Mouse (Mus musculus): ENCODE measurements at regions not wholly inside any gene's neighbourhood (a gene's known extent, or its start where the extent isn't known, plus 50 kb on each side); places are given as distances from the start of the nearest gene placed in this dataset.
A peak's percentile ranks its signal among the peaks of the same experiment; 100 is the strongest.

GRCm38 (mm10) chr3:130887540-130888312, 157.5 kb upstream of the Rpl34 start:
- Histone ChIP-seq H3K9me3 (replicated peaks; ENCODE audit: control insufficient read depth, low read length) (no peaks in the 10 kb centered on the region), H3K27ac (replicated peaks; ENCODE audit: low read depth, low read length) (no peak overlapping the region), H3K27me3 (ENCODE audit: control insufficient read depth, insufficient read depth, low read length) (no peaks in the 10 kb centered on the region), H3K4me1 (ENCODE audit: control insufficient read depth, insufficient read depth, low read length) (no peaks in the 10 kb centered on the region), H3K9ac (replicated peaks; ENCODE audit: low read length) (no peak overlapping the region), H3K36me3 (replicated peaks; ENCODE audit: control insufficient read depth, insufficient read depth, low read depth, low read length) (no peaks in the 10 kb centered on the region), H3K4me2 (ENCODE audit: low read depth, low read length) (no peak overlapping the region), H3K4me3 (ENCODE audit: low read depth, low read length) (no peak overlapping the region)
- ATAC-seq (replicated peaks; ENCODE audit: insufficient number of reproducible peaks, low FRiP score, low TSS enrichment, low read depth) (no peak), DNase-seq (ENCODE audit: low spot score) (peak; percentile 51)
- 60% methylated on average over 3 of the region's 3 CpGs for WGBS

DNA sequence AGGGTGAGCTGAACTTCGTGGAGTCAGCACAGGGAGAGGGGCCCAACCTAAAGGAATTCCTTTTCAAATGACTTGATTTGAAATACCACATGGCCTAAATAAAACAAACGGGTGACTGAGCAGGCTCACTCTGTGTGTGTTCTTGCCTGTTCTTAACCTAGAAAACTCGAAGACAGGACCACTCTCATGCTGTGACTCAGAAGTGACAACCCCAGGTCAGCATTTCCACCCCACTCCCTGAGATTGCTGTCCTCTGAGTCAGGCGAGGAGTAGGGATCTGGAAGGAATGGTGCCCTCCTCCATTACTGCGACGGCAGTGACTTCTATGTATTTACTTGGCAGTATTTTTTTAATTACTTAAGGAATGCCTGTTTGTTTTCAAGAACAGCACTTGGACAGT, 155.8 kb upstream of the Rpl34 start:
- H3K4me1 ChIP-seq (ENCODE audit: control insufficient read depth, insufficient read depth, low read length): no peaks in the 10 kb centered on the region
- no peak overlapping the region for H3K27ac ChIP-seq (replicated peaks; ENCODE audit: low read depth, low read length)
- no peaks in the 10 kb centered on the region for H3K9me3 ChIP-seq (replicated peaks; ENCODE audit: control insufficient read depth, low read length)
- no peak overlapping the region for H3K4me3 ChIP-seq (ENCODE audit: low read depth, low read length)
- H3K36me3 ChIP-seq (replicated peaks; ENCODE audit: control insufficient read depth, insufficient read depth, low read depth, low read length): no peaks in the 10 kb centered on the region
- 46% methylated on average over 6 of the region's 6 CpGs for WGBS
- no peak overlapping the region for H3K9ac ChIP-seq (replicated peaks; ENCODE audit: low read length)
- no peaks in the 10 kb centered on the region for H3K27me3 ChIP-seq (ENCODE audit: control insufficient read depth, insufficient read depth, low read length)
- no peak overlapping the region for H3K4me2 ChIP-seq (ENCODE audit: low read depth, low read length)
- DNase-seq (ENCODE audit: low spot score) (no peak), ATAC-seq (replicated peaks; ENCODE audit: insufficient number of reproducible peaks, low FRiP score, low TSS enrichment, low read depth) (no peak)

DNA sequence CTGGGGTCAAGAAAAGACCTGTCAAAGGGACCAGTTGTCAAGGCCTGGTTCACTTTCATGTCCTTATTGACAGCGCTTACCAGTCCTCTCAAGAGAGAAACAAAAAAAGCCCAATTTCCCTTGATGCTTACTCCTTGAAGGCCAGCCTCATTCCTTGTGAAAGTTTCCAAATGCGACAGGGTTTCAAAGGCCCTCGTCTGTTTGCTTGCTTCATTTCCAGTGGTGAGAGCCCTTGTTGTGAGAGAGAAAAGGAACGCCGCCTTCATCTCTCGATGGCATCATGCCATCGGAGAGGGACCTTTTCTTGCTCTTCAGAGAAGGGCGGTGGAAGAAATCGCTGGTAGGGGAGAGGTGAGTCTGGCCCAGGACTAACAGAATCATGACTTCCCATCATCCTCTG, 154.2 kb upstream of the Rpl34 start:
- no peak overlapping the region for H3K4me3 ChIP-seq (ENCODE audit: low read depth, low read length)
- no peak overlapping the region for H3K27ac ChIP-seq (replicated peaks; ENCODE audit: low read depth, low read length)
- no peaks in the 10 kb centered on the region for H3K27me3 ChIP-seq (ENCODE audit: control insufficient read depth, insufficient read depth, low read length)
- DNase-seq (ENCODE audit: low spot score): no peak
- H3K9me3 ChIP-seq (replicated peaks; ENCODE audit: control insufficient read depth, low read length): no peaks in the 10 kb centered on the region
- no peaks in the 10 kb centered on the region for H3K36me3 ChIP-seq (replicated peaks; ENCODE audit: control insufficient read depth, insufficient read depth, low read depth, low read length)
- no peaks in the 10 kb centered on the region for H3K4me1 ChIP-seq (ENCODE audit: control insufficient read depth, insufficient read depth, low read length)
- WGBS: 91% methylated on average over 9 of the region's 9 CpGs
- H3K4me2 ChIP-seq (ENCODE audit: low read depth, low read length): no peak overlapping the region
- no peak for ATAC-seq (replicated peaks; ENCODE audit: insufficient number of reproducible peaks, low FRiP score, low TSS enrichment, low read depth)
- no peak overlapping the region for H3K9ac ChIP-seq (replicated peaks; ENCODE audit: low read length)

DNA sequence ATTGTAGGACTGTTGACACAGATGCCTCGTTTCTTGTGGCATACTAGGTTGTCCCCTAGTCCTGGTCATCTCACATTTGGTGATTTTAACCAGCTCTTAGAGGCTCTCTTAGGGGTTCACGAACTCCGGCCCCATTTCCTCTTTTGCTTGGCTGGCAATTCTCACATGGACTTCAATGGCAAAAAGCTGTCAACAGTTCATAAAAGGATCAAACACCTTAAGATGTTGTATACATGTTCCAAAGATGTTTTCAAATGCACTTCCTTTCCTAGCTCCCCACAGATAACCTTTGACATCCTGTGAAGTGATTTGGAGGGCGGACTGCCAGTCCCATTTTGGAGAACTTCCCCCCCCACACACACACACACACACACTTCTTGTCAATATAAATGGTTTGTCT, 153.7 kb upstream of the Rpl34 start:
- no peak overlapping the region for H3K27ac ChIP-seq (replicated peaks; ENCODE audit: low read depth, low read length)
- WGBS: 83% methylated on average over 4 of the region's 4 CpGs
- H3K4me3 ChIP-seq (ENCODE audit: low read depth, low read length): no peak overlapping the region
- no peak overlapping the region for H3K9ac ChIP-seq (replicated peaks; ENCODE audit: low read length)
- DNase-seq (ENCODE audit: low spot score): no peak
- no peaks in the 10 kb centered on the region for H3K4me1 ChIP-seq (ENCODE audit: control insufficient read depth, insufficient read depth, low read length)
- H3K27me3 ChIP-seq (ENCODE audit: control insufficient read depth, insufficient read depth, low read length): no peaks in the 10 kb centered on the region
- no peaks in the 10 kb centered on the region for H3K36me3 ChIP-seq (replicated peaks; ENCODE audit: control insufficient read depth, insufficient read depth, low read depth, low read length)
- ATAC-seq (replicated peaks; ENCODE audit: insufficient number of reproducible peaks, low FRiP score, low TSS enrichment, low read depth): no peak
- no peaks in the 10 kb centered on the region for H3K9me3 ChIP-seq (replicated peaks; ENCODE audit: control insufficient read depth, low read length)
- no peak overlapping the region for H3K4me2 ChIP-seq (ENCODE audit: low read depth, low read length)

GRCm38 (mm10) chr3:130883319-130883718, 153.1 kb upstream of the Rpl34 start:
- Histone ChIP-seq H3K4me1 (ENCODE audit: control insufficient read depth, insufficient read depth, low read length) (no peaks in the 10 kb centered on the region), H3K9me3 (replicated peaks; ENCODE audit: control insufficient read depth, low read length) (no peaks in the 10 kb centered on the region), H3K36me3 (replicated peaks; ENCODE audit: control insufficient read depth, insufficient read depth, low read depth, low read length) (no peaks in the 10 kb centered on the region), H3K27me3 (ENCODE audit: control insufficient read depth, insufficient read depth, low read length) (no peaks in the 10 kb centered on the region), H3K9ac (replicated peaks; ENCODE audit: low read length) (no peak overlapping the region), H3K4me3 (ENCODE audit: low read depth, low read length) (no peak overlapping the region), H3K4me2 (ENCODE audit: low read depth, low read length) (no peak overlapping the region), H3K27ac (replicated peaks; ENCODE audit: low read depth, low read length) (no peak overlapping the region)
- DNase-seq (ENCODE audit: low spot score) (no peak), ATAC-seq (replicated peaks; ENCODE audit: insufficient number of reproducible peaks, low FRiP score, low TSS enrichment, low read depth) (no peak)
- 91% methylated on average over 6 of the region's 6 CpGs for WGBS

DNA sequence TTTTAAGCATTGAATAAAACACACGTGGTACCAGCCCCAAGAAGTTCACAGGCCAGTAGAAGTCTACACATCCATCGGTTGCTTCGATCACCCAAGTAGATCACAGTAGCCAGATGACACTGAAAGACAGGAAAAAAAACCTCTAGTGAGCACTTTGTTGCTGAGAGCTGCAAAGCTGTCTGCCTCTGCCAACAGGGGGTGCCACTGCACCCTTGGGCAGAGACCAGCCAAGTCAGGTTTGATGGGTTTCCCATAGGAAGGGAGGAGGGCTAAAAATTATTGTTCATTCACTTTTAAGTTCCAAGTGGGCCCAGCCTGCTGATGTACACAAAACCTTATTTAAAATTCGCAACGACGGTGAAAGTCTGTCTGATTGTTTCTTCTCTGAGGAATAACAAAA, 150.3 kb upstream of the Rpl34 start:
- Histone ChIP-seq H3K4me1 (ENCODE audit: control insufficient read depth, insufficient read depth, low read length) (no peaks in the 10 kb centered on the region), H3K4me3 (ENCODE audit: low read depth, low read length) (no peak overlapping the region), H3K36me3 (replicated peaks; ENCODE audit: control insufficient read depth, insufficient read depth, low read depth, low read length) (no peaks in the 10 kb centered on the region), H3K4me2 (ENCODE audit: low read depth, low read length) (no peak overlapping the region), H3K9ac (replicated peaks; ENCODE audit: low read length) (no peak overlapping the region), H3K27me3 (ENCODE audit: control insufficient read depth, insufficient read depth, low read length) (no peaks in the 10 kb centered on the region), H3K27ac (replicated peaks; ENCODE audit: low read depth, low read length) (no peak overlapping the region), H3K9me3 (replicated peaks; ENCODE audit: control insufficient read depth, low read length) (no peaks in the 10 kb centered on the region)
- no peak for DNase-seq (ENCODE audit: low spot score)
- ATAC-seq (replicated peaks; ENCODE audit: insufficient number of reproducible peaks, low FRiP score, low TSS enrichment, low read depth): no peak
- WGBS: 80% methylated on average over 6 of the region's 6 CpGs

GRCm38 (mm10) chr3:130879463-130879862, 149.3 kb upstream of the Rpl34 start:
- Histone ChIP-seq H3K27ac (replicated peaks; ENCODE audit: low read depth, low read length) (no peak overlapping the region), H3K9me3 (replicated peaks; ENCODE audit: control insufficient read depth, low read length) (no peaks in the 10 kb centered on the region), H3K27me3 (ENCODE audit: control insufficient read depth, insufficient read depth, low read length) (no peaks in the 10 kb centered on the region), H3K36me3 (replicated peaks; ENCODE audit: control insufficient read depth, insufficient read depth, low read depth, low read length) (no peaks in the 10 kb centered on the region), H3K4me1 (ENCODE audit: control insufficient read depth, insufficient read depth, low read length) (no peaks in the 10 kb centered on the region), H3K4me3 (ENCODE audit: low read depth, low read length) (no peak overlapping the region), H3K9ac (replicated peaks; ENCODE audit: low read length) (no peak overlapping the region), H3K4me2 (ENCODE audit: low read depth, low read length) (no peak overlapping the region)
- no peak for ATAC-seq (replicated peaks; ENCODE audit: insufficient number of reproducible peaks, low FRiP score, low TSS enrichment, low read depth)
- 62% methylated on average over 8 of the region's 8 CpGs for WGBS
- no peak for DNase-seq (ENCODE audit: low spot score)

DNA sequence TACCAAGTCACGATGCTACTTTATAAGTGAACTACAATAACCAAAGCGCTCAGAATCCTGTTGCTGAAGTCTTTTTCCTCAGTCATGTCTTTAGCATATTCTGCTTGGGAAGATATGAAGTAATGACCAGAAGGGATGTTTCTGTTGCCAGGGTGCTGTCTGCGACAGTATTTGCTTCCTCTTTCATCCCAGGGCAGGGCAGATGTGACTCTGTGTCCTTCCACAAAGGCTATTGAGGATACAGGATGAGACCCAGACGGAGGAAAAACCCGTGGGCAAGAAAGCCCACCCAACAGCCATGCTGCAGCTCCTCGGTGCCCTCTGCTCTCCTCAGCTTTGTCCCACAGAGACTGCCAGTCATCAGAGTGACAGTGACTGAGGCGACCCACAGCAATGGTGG, 148.6 kb upstream of the Rpl34 start:
- no peaks in the 10 kb centered on the region for H3K9me3 ChIP-seq (replicated peaks; ENCODE audit: control insufficient read depth, low read length)
- no peaks in the 10 kb centered on the region for H3K4me1 ChIP-seq (ENCODE audit: control insufficient read depth, insufficient read depth, low read length)
- no peak overlapping the region for H3K9ac ChIP-seq (replicated peaks; ENCODE audit: low read length)
- DNase-seq (ENCODE audit: low spot score) (no peak), ATAC-seq (replicated peaks; ENCODE audit: insufficient number of reproducible peaks, low FRiP score, low TSS enrichment, low read depth) (no peak)
- H3K4me3 ChIP-seq (ENCODE audit: low read depth, low read length): no peak overlapping the region
- no peak overlapping the region for H3K27ac ChIP-seq (replicated peaks; ENCODE audit: low read depth, low read length)
- no peak overlapping the region for H3K4me2 ChIP-seq (ENCODE audit: low read depth, low read length)
- WGBS: 86% methylated on average over 7 of the region's 7 CpGs
- no peaks in the 10 kb centered on the region for H3K27me3 ChIP-seq (ENCODE audit: control insufficient read depth, insufficient read depth, low read length)
- H3K36me3 ChIP-seq (replicated peaks; ENCODE audit: control insufficient read depth, insufficient read depth, low read depth, low read length): no peaks in the 10 kb centered on the region
